Mouse (Mus musculus) lung, embryonic 14.5 days (tissue): ENCODE data around the gene Btbd1. TPM values are rescaled to one million over a fixed set of nuclear protein-coding genes. Genes with fewer than 3 reads are reported as not detected.

Source experiments
- ATAC-seq: fragments of 200-750 bp; cut with Nextera tagmentation; 2 replicates; pipeline ENCODE4 v1.8.0; 2017; ENCODE audit warnings: mild to moderate bottlenecking, moderate TSS enrichment, moderate library complexity; ENCODE audit not compliant: insufficient read depth
- DNase-seq: peaks from one replicate; pipeline ENCODE4 v3.0.0-alpha.2; 2015
- H3K27ac ChIP-seq: fragments of 300-500 bp; sonication (generic); 2 replicates; pipeline ENCODE4 v1.5.1; 2014; ENCODE audit warnings: low read depth, mild to moderate bottlenecking, moderate library complexity
- H3K27me3 ChIP-seq: fragments of 300-500 bp; sonication (generic); 2 replicates; pipeline ENCODE4 v1.6.1; 2014; ENCODE audit warnings: low read length, control low read depth; ENCODE audit not compliant: insufficient read depth
- H3K36me3 ChIP-seq: fragments of 300-500 bp; sonication (generic); 2 replicates; pipeline ENCODE4 v1.6.1; 2014; ENCODE audit warnings: control low read depth; ENCODE audit not compliant: insufficient read depth
- H3K4me1 ChIP-seq: fragments of 300-500 bp; sonication (generic); 2 replicates; pipeline ENCODE4 v1.6.1; 2014; ENCODE audit warnings: antibody characterized with exemption, control low read depth; ENCODE audit not compliant: insufficient read depth
- H3K4me2 ChIP-seq: fragments of 300-500 bp; sonication (generic); 2 replicates; pipeline ENCODE4 v1.6.1; 2014; ENCODE audit warnings: mild to moderate bottlenecking
- H3K4me3 ChIP-seq: fragments of 300-500 bp; sonication (generic); 2 replicates; pipeline ENCODE4 v1.5.1; 2014; ENCODE audit warnings: low read depth, low read length
- H3K9ac ChIP-seq: fragments of 300-500 bp; sonication (generic); 2 replicates; pipeline ENCODE4 v1.6.1; 2014
- H3K9me3 ChIP-seq: fragments of 300-500 bp; sonication (generic); 2 replicates; pipeline ENCODE4 v1.6.1; 2016; ENCODE audit warnings: low read depth, low read length, control low read depth
- CTCF ChIP-seq: IDR thresholded peaks from 2 replicates; pipeline ENCODE4 v1.5.1; 2016; ENCODE audit warnings: antibody characterized with exemption, low read depth
- WGBS: fragments of 180-500 bp; shearing (Covaris S2); extraction: QIAGEN DNeasy Blood & Tissue Kit; methylation state at CpG from one replicate; pipeline ENCODE4 v1.1.7; 2014; 5-methylcytosine and 5-hydroxymethylcytosine counted together
- polyA plus RNA-seq: library from polyadenylated mRNA; unstranded; fragments of >200 nt; fragmentation: Nextera tagmentation; extraction: Ambion mirVana; gene quantifications from 2 replicates; pipeline ENCODE4 v1.2.1, GENCODE M21; 2014

Btbd1 gene
- polyA plus RNA-seq, 1 experiment from 2014 or later: 92.3 TPM

DNA sequence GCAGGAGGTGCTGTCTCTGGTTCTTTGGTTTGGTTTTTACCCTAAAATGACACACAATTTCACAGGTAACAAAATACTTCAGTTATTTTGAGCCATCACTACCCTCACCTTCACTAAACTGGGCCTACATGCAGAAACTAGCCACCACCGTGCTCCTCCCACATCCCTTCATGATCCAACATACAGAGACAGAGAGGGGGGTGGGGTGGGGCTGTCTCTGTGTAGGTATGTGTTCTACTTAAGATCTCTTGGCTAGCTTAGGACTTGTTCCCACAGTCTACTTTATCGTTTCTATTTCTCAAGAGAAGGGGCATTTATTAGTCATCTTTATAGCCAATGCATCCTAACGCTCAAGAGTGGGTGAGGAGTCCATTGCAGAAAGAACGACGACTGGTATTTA, 40.7 kb downstream of the Btbd1 start:
- no peak for DNase-seq
- H3K4me2 ChIP-seq: peak overlapping the region; percentile 82
- H3K4me1 ChIP-seq: 0 out of 2 replicates have a peak, but pooled peaks cover 7% of the 10 kb centered on the region
- peak overlapping the region; percentile 96 for H3K27ac ChIP-seq
- TF ChIP-seq CTCF: no peak
- peak overlapping the region; percentile 61 for H3K9ac ChIP-seq
- ATAC-seq: 0 out of 2 replicates have a peak, but pooled peaks have one; percentile 39
- H3K9me3 ChIP-seq: no peaks in the 10 kb centered on the region
- peaks cover 23% of the 10 kb centered on the region for H3K36me3 ChIP-seq
- peak overlapping the region; percentile 56 for H3K4me3 ChIP-seq
- WGBS: 7% methylated on average over 5 of the region's 5 CpGs
- no peaks in the 10 kb centered on the region for H3K27me3 ChIP-seq

DNA sequence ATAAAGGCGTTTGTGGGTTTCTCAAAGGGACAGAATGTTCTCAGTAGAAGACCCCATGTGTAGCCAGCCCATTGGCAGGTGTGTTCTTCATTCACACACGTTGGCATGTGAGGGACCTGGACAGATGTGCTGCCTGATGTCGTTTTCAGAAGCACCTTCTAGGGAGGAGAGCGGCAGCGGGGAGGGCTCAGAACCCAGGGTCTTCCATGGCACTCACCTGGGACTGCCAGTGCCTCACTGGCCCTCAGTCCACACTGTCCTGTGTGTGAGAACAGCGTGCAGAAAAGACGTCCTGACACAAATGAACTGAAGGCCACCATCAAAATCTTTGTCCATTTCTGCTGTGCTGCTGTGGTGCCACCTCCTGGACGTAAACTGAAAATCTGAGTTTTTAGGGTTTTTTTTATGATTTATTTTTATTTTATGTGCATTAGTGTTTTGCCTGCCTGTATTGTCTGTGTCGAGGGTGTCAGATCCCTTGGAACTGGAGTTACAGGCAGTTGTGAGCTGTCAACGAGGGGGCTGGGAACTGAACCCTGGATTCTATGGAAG, 51.5 kb downstream of the Btbd1 start:
- Histone ChIP-seq H3K27ac (no peak overlapping the region), H3K4me2 (no peak overlapping the region), H3K27me3 (no peaks in the 10 kb centered on the region), H3K9ac (no peak overlapping the region), H3K4me3 (no peak overlapping the region), H3K9me3 (peaks cover 4% of the 10 kb centered on the region; the same call in 1 of the 2 replicates), H3K4me1 (no peaks in the 10 kb centered on the region), H3K36me3 (peaks cover 18% of the 10 kb centered on the region)
- ATAC-seq: no peak
- 67% methylated on average over 10 of the region's 10 CpGs for WGBS
- TF ChIP-seq CTCF: peak; percentile 57
- peak; percentile 54 for DNase-seq

DNA sequence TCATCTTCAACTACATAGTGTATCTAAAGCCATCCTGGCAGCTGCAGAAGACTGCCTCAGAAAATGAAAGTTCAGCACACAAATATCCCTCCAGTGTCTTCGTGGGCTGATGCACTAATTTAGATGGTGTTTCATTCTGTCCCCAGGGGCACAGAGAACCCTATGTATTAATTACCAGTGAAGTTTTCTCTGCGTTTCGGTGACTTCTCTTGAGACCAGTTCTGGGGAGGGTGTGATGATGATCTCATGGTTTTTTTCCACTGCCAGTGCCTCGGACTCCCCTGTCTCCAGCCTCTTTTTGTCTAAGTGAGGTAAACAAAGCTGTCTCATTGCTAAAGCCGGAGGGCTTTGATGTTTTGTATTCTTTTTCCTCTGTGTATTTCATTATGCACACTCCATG, 53.9 kb downstream of the Btbd1 start:
- H3K27ac ChIP-seq: no peak overlapping the region
- H3K27me3 ChIP-seq: no peaks in the 10 kb centered on the region
- no peaks in the 10 kb centered on the region for H3K4me1 ChIP-seq
- no peak for TF ChIP-seq CTCF
- no peak overlapping the region for H3K4me3 ChIP-seq
- H3K9ac ChIP-seq: no peak overlapping the region
- DNase-seq (no peak), ATAC-seq (no peak)
- peaks cover 6% of the 10 kb centered on the region for H3K36me3 ChIP-seq
- H3K9me3 ChIP-seq: peaks cover under 1% of the 10 kb centered on the region; the same call in 1 of the 2 replicates
- no peak overlapping the region for H3K4me2 ChIP-seq
- WGBS: 74% methylated on average over 5 of the region's 5 CpGs

DNA sequence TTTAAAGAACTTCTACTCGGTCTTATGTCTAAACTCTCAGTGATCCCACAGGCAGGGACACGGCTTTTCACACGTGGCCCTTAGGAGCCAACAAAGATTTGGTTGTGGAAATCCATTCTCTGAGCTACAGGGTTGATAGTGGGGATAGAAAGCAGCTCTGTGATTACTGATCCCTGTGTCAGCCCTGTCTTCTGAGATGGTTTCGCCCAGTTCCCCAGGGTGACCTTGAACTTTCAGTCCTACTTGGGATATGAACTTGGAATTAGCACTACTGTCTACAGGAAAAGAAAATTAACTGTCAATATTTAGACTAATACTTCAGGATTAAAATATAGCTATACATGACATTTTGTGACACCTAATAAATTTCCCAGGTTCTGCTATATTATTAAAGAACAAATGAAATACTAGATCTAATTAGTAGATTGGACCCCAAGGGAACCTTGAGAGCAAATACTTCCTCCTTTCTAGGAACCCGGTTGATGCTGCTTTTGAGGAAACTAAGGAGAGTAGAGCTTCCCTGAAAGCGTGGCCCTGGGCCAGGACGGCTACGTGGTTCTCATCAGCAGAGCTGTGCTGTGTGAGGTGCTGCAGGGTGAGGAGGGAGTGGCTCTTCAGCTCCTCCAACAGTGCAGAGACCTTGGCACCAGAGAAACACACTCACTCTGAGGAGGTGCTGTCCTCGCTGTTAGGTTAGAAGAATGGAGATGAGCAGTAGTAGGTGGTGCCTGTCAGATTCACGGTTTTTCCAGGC, 56.3 kb downstream of the Btbd1 start:
- Histone ChIP-seq H3K36me3 (no peaks in the 10 kb centered on the region; the same call in 1 of the 2 replicates), H3K4me3 (no peak overlapping the region), H3K27ac (no peak overlapping the region), H3K9ac (no peak overlapping the region), H3K9me3 (no peaks in the 10 kb centered on the region), H3K27me3 (no peaks in the 10 kb centered on the region), H3K4me2 (no peak overlapping the region), H3K4me1 (no peaks in the 10 kb centered on the region)
- ATAC-seq (no peak), DNase-seq (no peak)
- WGBS: 72% methylated on average over 10 of the region's 10 CpGs
- no peak for TF ChIP-seq CTCF

DNA sequence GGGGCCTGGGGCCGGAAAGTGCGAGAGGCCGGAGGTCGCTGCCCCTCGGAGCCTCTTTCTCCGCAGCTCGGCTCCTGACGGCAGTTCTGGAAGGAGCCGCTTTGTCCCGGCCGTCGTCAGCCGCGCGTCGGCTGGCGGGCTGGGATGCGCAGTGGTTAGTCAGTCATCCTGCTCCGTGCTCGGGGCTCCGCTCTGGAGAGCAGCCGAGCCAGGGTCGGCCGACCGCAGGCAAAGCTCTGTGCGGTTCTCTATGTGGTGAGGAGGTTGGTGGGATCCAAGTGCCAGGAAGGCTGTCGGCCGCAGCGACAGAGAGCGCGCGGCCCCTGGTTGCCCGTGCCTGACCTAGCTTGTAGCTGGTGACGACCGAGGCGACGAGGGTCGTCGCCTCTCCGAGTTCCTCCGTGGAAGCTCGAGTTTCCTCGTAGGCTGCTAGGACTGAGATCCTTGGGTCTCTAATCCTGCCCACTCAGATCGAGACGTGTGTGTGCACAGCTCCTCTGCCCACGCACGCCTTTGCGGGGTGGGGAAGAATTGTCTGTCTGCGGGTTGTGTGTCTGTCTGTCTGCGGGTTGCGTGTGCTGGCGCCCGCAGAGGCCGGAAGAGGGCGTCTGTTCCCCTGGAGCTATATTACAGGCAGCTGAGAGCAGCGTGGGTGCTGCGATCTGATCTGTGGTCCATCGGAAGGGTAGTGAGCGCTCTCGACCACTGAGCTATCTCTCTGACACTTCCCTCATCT, 66.0 kb downstream of the Btbd1 start:
- peak; percentile 58 for DNase-seq
- Histone ChIP-seq H3K27ac (peak overlapping the region; percentile 91), H3K4me1 (0 out of 2 replicates have a peak, but pooled peaks cover 6% of the 10 kb centered on the region), H3K9ac (peak overlapping the region; percentile 94), H3K9me3 (no peaks in the 10 kb centered on the region), H3K36me3 (no peaks in the 10 kb centered on the region), H3K4me2 (peak overlapping the region; percentile 89), H3K4me3 (peak overlapping the region; percentile 98), H3K27me3 (no peaks in the 10 kb centered on the region)
- TF ChIP-seq CTCF: peak; percentile 42
- 1% methylated on average over 60 of the region's 60 CpGs for WGBS
- peak; percentile 69 for ATAC-seq

DNA sequence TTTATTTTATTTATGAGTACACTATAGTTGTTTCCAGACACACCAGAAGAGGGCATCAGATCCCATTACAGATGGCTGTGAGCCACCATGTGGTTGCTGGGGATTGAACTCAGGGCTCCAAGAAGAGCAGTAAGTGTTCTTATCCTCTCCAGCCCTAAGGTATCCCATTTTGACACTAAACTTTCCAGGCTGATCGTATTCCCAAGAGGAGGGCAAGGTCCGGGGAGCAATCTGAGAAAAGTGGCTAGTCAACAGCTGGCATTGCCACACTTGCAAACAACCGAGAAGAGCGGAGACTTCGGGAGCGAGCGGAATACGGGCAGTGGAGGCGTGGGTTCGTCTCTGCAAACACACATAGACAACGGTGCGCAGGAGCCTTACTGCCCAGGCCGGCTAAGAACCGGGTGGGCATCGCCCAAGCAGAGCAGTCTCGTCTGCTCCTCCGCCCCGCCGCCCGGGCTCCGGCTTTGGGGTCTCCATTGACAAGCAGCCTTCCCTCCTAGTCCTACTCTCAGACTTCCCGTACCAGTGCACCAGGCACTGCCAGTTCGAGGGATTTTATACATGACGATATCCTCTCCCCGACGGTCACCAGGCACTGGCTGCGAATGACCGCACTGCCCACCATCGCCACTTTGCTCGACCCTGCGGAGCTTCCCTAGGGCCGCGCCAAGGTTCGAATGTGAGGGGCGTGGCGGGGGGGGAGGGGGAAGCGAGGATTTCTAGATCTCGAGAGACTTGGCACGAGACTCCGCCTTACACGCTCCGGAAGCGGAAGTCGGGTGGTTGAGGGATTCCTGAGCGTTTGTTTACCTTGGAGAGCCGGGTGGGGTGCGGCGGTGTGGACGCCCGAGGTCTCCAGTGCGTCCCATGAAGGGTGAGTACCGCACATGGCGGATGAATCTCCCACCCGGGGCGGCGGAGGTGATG, 66.8 kb downstream of the Btbd1 start, which contains the start of gene Ramac:
Ramac (plus strand) TSS at position 746 of the 930 bp plus-strand sequence.
- H3K4me2 ChIP-seq: peak within 1 kb of the TSS; percentile 89
- peak within 1 kb of the TSS; percentile 91 for H3K27ac ChIP-seq
- peak within 1 kb of the TSS; percentile 98 for H3K4me3 ChIP-seq
- peak; percentile 97 for ATAC-seq
- no peaks in the 10 kb centered on the region for H3K27me3 ChIP-seq
- H3K4me1 ChIP-seq: 0 out of 2 replicates have a peak, but pooled peaks cover 6% of the 10 kb centered on the region
- TF ChIP-seq CTCF: peak; percentile 56
- DNase-seq: peak; percentile 98
- no peaks in the 10 kb centered on the region for H3K9me3 ChIP-seq
- H3K36me3 ChIP-seq: no peaks in the 10 kb centered on the region
- peak within 1 kb of the TSS; percentile 94 for H3K9ac ChIP-seq
- WGBS: under 1% methylated on average over 56 of the region's 56 CpGs
